Mouse (Mus musculus) forebrain, embryonic 15.5 days (tissue): Measurements from ENCODE around the gene Otx2. TPM values are rescaled to one million over a fixed set of nuclear protein-coding genes. Genes with fewer than 3 reads are reported as not detected.

Experiments
- ATAC-seq: fragments of 200-750 bp; cut with Nextera tagmentation; replicated peaks from 2 replicates; pipeline ENCODE4 v1.8.0; 2017; ENCODE audit warnings: mild to moderate bottlenecking, moderate TSS enrichment, moderate library complexity
- H3K27ac ChIP-seq: fragments of 300-500 bp; sonication (generic); replicated peaks from 2 replicates; pipeline ENCODE4 v1.5.1; 2015; ENCODE audit warnings: mild to moderate bottlenecking, inconsistent platforms
- H3K27me3 ChIP-seq: fragments of 300-500 bp; sonication (generic); 2 replicates; pipeline ENCODE4 v1.6.1; 2015; ENCODE audit warnings: inconsistent platforms
- H3K36me3 ChIP-seq: fragments of 300-500 bp; sonication (generic); 2 replicates; pipeline ENCODE4 v1.6.1; 2015; ENCODE audit warnings: mild to moderate bottlenecking, inconsistent platforms
- H3K4me1 ChIP-seq: fragments of 300-500 bp; sonication (generic); 2 replicates; pipeline ENCODE4 v1.6.1; 2015; ENCODE audit warnings: inconsistent platforms
- H3K4me2 ChIP-seq: fragments of 300-500 bp; sonication (generic); replicated peaks from 2 replicates; pipeline ENCODE4 v1.6.1; 2015; ENCODE audit warnings: mild to moderate bottlenecking, inconsistent platforms
- H3K4me3 ChIP-seq: fragments of 300-500 bp; sonication (generic); 2 replicates; pipeline ENCODE4 v1.5.1; 2015; ENCODE audit warnings: mild to moderate bottlenecking, inconsistent platforms
- H3K9ac ChIP-seq: fragments of 300-500 bp; sonication (generic); replicated peaks from 2 replicates; pipeline ENCODE4 v1.6.1; 2015; ENCODE audit warnings: mild to moderate bottlenecking, inconsistent platforms
- H3K9me3 ChIP-seq: fragments of 300-500 bp; sonication (generic); 2 replicates; pipeline ENCODE4 v1.6.1; 2016; ENCODE audit warnings: inconsistent platforms
- WGBS: fragments of 180-500 bp; shearing (Covaris S2); methylation state at CpG from one replicate; pipeline ENCODE4 v1.1.7; 2015; ENCODE audit warnings: mixed read lengths; 5-methylcytosine and 5-hydroxymethylcytosine counted together
- polyA plus RNA-seq: library from polyadenylated mRNA; unstranded; fragments of >200 nt; fragmentation: Nextera tagmentation; extraction: Ambion mirVana; gene quantifications from 2 replicates; pipeline ENCODE4 v1.2.1, GENCODE M21; 2015

The Otx2 gene
- 10.7 and 18.8 TPM in 2 replicates for polyA plus RNA-seq

DNA sequence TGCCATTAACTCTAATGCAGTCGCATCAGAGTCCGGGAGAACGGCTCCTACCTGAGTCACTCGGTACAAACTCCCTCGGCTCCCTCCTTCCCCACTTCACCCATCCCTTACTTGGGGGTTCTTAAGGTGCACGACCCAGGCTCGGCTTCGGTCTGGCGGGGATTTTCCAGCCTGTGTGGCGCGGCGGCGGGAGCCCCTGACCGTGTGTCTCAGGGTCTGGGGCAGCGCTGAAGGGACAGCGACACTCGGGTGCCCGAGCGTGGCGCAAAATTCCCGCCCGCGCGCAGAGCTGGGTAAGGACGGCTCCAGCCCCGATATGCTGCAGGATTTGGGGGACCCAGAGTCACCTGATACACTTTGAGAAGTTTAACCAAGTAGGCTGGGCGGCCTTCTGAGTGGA, at the start of gene Otx2:
Gene Otx2, minus strand, starts transcription at position 279 of the 400 bp plus-strand sequence.
- ATAC-seq: no peak
- H3K9me3 ChIP-seq: no peaks in the 10 kb centered on the region
- peaks cover 84% of the 10 kb centered on the region for H3K27me3 ChIP-seq
- H3K9ac ChIP-seq: no peak within 1 kb of the TSS
- H3K4me2 ChIP-seq: peak within 1 kb of the TSS; percentile 31
- peak within 1 kb of the TSS; percentile 20 for H3K4me3 ChIP-seq
- 2% methylated on average over 27 of the region's 27 CpGs for WGBS
- no peak within 1 kb of the TSS for H3K27ac ChIP-seq
- no peaks in the 10 kb centered on the region for H3K36me3 ChIP-seq
- H3K4me1 ChIP-seq: peaks cover 15% of the 10 kb centered on the region

GRCm38 (mm10) chr14:48722763-48723162, 49.1 kb upstream of the Otx2 start:
- no peaks in the 10 kb centered on the region for H3K27me3 ChIP-seq
- no peak for ATAC-seq
- WGBS: 40% methylated on average over 4 of the region's 4 CpGs

DNA sequence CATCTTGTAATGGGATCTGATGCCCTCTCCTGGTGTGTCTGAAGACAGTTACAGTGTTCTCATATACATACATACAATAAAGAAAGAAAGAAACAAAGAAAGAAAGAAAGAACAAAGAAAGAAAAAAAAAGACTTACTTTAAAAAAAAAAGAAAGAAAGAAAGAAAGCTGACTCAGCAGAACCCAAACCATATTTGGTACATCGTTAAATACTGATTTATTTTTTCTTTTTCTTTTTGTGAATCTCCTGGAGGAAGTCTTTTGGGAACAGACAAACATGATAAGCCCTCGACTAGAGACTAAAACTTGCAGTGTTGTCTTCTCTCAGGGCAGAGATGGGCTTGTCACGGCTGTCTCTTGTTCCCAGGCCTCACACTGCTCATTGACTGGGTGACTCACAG, 45.7 kb upstream of the Otx2 start:
- no peak overlapping the region for H3K9ac ChIP-seq
- ATAC-seq: no peak
- WGBS: 81% methylated on average over 3 of the region's 3 CpGs
- H3K4me3 ChIP-seq: no peak overlapping the region
- H3K27me3 ChIP-seq: no peaks in the 10 kb centered on the region
- H3K9me3 ChIP-seq: no peaks in the 10 kb centered on the region
- no peak overlapping the region for H3K27ac ChIP-seq
- no peak overlapping the region for H3K4me2 ChIP-seq
- H3K4me1 ChIP-seq: no peaks in the 10 kb centered on the region
- H3K36me3 ChIP-seq: no peaks in the 10 kb centered on the region

More at GRCm38 (mm10) chr14:48722763-48723162, 49.1 kb upstream of the Otx2 start:
- Histone ChIP-seq H3K4me2 (no peak overlapping the region), H3K9ac (no peak overlapping the region), H3K36me3 (no peaks in the 10 kb centered on the region), H3K4me1 (no peaks in the 10 kb centered on the region), H3K4me3 (no peak overlapping the region), H3K27ac (no peak overlapping the region), H3K9me3 (no peaks in the 10 kb centered on the region)

- no peak for ATAC-seq
- 85% methylated on average over 8 of the region's 8 CpGs for WGBS
- Histone ChIP-seq H3K4me2 (no peak overlapping the region), H3K27ac (no peak overlapping the region), H3K27me3 (no peaks in the 10 kb centered on the region), H3K4me3 (no peak overlapping the region), H3K36me3 (no peaks in the 10 kb centered on the region), H3K4me1 (no peaks in the 10 kb centered on the region), H3K9me3 (no peaks in the 10 kb centered on the region), H3K9ac (no peak overlapping the region)
Observed at GRCm38 (mm10) chr14:48717632-48718279, 44.1 kb upstream of the Otx2 start.

GRCm38 (mm10) chr14:48716456-48716855, 42.8 kb upstream of the Otx2 start:
- Histone ChIP-seq H3K4me2 (no peak overlapping the region), H3K27me3 (no peaks in the 10 kb centered on the region), H3K4me3 (no peak overlapping the region), H3K36me3 (no peaks in the 10 kb centered on the region), H3K4me1 (no peaks in the 10 kb centered on the region), H3K9ac (no peak overlapping the region), H3K9me3 (no peaks in the 10 kb centered on the region), H3K27ac (no peak overlapping the region)
- WGBS: 93% methylated on average over 4 of the region's 4 CpGs
- ATAC-seq: no peak

GRCm38 (mm10) chr14:48710871-48711370, 37.3 kb upstream of the Otx2 start:
- no peak overlapping the region for H3K4me3 ChIP-seq
- no peaks in the 10 kb centered on the region for H3K9me3 ChIP-seq
- WGBS: 68% methylated on average over 13 of the region's 13 CpGs
- H3K36me3 ChIP-seq: no peaks in the 10 kb centered on the region
- no peak overlapping the region for H3K27ac ChIP-seq
- no peak overlapping the region for H3K4me2 ChIP-seq
- peaks cover 18% of the 10 kb centered on the region for H3K4me1 ChIP-seq
- no peak overlapping the region for H3K9ac ChIP-seq
- ATAC-seq: no peak
- no peaks in the 10 kb centered on the region for H3K27me3 ChIP-seq

GRCm38 (mm10) chr14:48710062-48710870, 36.6 kb upstream of the Otx2 start:
- ATAC-seq: peak; percentile 49; the same call in 1 of the 2 replicates
- Histone ChIP-seq H3K9ac (no peak overlapping the region), H3K4me3 (no peak overlapping the region), H3K27me3 (no peaks in the 10 kb centered on the region), H3K9me3 (no peaks in the 10 kb centered on the region), H3K4me1 (peaks cover 18% of the 10 kb centered on the region), H3K36me3 (no peaks in the 10 kb centered on the region), H3K27ac (no peak overlapping the region), H3K4me2 (peak overlapping the region; percentile 48)
- WGBS: 17% methylated on average over 11 of the region's 11 CpGs

DNA sequence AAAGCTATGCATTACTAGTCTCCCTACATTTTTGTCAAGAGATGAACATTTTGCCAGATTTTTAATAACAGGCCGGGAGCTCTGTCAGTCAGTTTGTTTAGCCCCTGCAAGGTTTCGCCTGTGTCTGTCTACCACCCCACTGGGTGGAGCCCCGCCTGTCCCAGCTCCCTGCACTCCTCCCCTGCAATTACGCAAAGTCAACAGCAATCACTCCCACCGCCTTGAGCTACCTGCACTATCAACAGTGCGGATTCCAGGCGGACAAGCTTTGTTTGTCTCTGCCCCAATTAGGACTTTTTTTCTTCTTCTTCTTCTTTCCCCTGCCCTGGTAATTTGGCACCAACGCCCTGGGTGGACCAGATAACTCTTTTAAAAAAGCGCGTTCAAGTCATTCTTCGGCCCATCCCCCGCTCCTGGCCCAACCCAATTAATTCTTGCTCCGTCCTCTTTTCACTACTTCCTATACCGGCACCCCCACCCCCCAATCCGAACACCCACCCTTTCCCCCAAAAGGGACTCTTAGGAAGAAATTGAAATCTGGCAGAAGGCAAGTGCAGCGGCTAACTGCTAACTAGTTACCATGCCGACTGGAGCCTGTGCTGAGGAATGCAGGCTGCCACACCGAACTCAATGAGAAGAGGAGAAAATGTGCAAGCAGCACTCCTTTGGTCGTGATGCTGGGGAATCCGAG, 35.9 kb upstream of the Otx2 start:
- Histone ChIP-seq H3K36me3 (no peaks in the 10 kb centered on the region), H3K4me2 (peak overlapping the region; percentile 48), H3K9ac (no peak overlapping the region), H3K27ac (peak overlapping the region; percentile 15; the same call in 1 of the 2 replicates), H3K4me3 (peak overlapping the region; percentile 31), H3K27me3 (no peaks in the 10 kb centered on the region), H3K9me3 (no peaks in the 10 kb centered on the region), H3K4me1 (peaks cover 18% of the 10 kb centered on the region)
- WGBS: 0% methylated on average over 20 of the region's 20 CpGs
- ATAC-seq: peak; percentile 85

DNA sequence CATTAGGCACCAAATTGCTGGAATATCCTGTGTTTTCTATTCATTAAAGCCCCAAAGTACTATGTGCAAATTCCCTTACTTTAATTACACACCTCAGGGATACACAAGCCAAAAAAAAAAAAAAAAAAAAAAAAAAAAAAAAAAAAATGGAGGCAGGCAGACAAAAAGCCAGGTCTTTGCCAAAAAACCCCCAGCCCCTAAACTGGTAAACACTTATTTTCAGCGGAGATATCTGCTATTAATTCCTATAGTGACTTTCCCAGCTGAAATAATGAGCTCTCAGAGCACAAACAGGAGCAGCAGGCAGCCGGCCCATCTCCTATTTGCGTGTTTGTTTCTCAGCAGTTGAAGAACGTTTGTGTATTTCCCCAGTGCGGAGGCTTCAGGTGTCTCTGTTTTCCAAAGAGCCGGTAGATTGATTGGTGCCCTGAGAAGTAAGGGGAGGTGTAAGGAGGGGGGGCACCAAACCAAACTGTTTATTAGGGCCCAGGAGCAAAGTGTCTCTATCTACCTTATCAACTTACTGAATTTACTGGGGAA, 34.3 kb upstream of the Otx2 start:
- no peak overlapping the region for H3K9ac ChIP-seq
- no peak overlapping the region for H3K27ac ChIP-seq
- no peaks in the 10 kb centered on the region for H3K9me3 ChIP-seq
- no peak for ATAC-seq
- H3K36me3 ChIP-seq: no peaks in the 10 kb centered on the region
- no peak overlapping the region for H3K4me2 ChIP-seq
- 2% methylated on average over 6 of the region's 6 CpGs for WGBS
- peaks cover 18% of the 10 kb centered on the region for H3K4me1 ChIP-seq
- H3K27me3 ChIP-seq: no peaks in the 10 kb centered on the region
- no peak overlapping the region for H3K4me3 ChIP-seq

- no peak overlapping the region for H3K4me3 ChIP-seq
- H3K4me1 ChIP-seq: peaks cover 18% of the 10 kb centered on the region
- H3K4me2 ChIP-seq: no peak overlapping the region
- H3K27me3 ChIP-seq: no peaks in the 10 kb centered on the region
- no peaks in the 10 kb centered on the region for H3K36me3 ChIP-seq
- H3K9ac ChIP-seq: no peak overlapping the region
- WGBS: 24% methylated on average over 5 of the region's 5 CpGs
- H3K9me3 ChIP-seq: no peaks in the 10 kb centered on the region
- no peak for ATAC-seq
- H3K27ac ChIP-seq: no peak overlapping the region
Observed at GRCm38 (mm10) chr14:48707391-48707790, 33.8 kb upstream of the Otx2 start.

- Histone ChIP-seq H3K4me3 (no peak overlapping the region), H3K27ac (no peak overlapping the region), H3K4me2 (no peak overlapping the region), H3K36me3 (no peaks in the 10 kb centered on the region), H3K9me3 (no peaks in the 10 kb centered on the region), H3K4me1 (no peaks in the 10 kb centered on the region), H3K9ac (no peak overlapping the region), H3K27me3 (no peaks in the 10 kb centered on the region)
- no peak for ATAC-seq
- WGBS: 28% methylated on average over 8 of the region's 8 CpGs
Observed at GRCm38 (mm10) chr14:48700790-48701370, 27.3 kb upstream of the Otx2 start.
